Mouse (Mus musculus) small intestine, adult 2 months (tissue): ENCODE results near the gene Cdk6.

Experiments used
- CTCF ChIP-seq: fragments of 200-500 bp; IDR thresholded peaks from 2 replicates; pipeline ENCODE4 v1.5.1; 2012; ENCODE audit warnings: low read depth, mild to moderate bottlenecking, control low read depth, inconsistent platforms, low read length, moderate library complexity, mixed read lengths; ENCODE audit not compliant: insufficient replicate concordance, insufficient read length; ENCODE audit errors: extremely low read depth
- POLR2A ChIP-seq: fragments of 200-500 bp; IDR thresholded peaks from 2 replicates; pipeline ENCODE4 v1.6.1; 2012; ENCODE audit warnings: low read depth, mild to moderate bottlenecking, control low read depth, inconsistent platforms, low read length, moderate library complexity

DNA sequence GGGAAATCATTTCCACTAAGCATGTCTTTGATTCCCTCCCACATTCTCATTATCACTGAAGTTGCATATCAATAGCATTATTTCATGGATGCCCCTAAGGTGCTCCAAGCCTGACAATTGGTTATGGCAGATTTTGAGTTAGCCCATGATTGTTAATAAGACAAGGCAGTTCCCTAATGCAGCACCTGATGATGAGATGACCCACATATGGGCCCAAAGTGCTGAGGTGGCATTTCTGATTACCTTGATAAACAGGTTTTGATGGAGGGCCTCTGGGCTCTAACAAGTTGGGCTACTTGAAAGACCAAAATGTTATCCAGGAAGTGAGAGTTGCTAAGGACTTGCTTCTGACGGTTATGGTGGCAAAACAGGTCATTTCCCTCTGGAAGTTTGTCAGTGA lies 11.9 kb upstream of the Cdk6 start:
- TF ChIP-seq CTCF (no peak), POLR2A (no peak)
